ENCODE assay signal across 13 mouse cellular contexts in the genomic region with DNA sequence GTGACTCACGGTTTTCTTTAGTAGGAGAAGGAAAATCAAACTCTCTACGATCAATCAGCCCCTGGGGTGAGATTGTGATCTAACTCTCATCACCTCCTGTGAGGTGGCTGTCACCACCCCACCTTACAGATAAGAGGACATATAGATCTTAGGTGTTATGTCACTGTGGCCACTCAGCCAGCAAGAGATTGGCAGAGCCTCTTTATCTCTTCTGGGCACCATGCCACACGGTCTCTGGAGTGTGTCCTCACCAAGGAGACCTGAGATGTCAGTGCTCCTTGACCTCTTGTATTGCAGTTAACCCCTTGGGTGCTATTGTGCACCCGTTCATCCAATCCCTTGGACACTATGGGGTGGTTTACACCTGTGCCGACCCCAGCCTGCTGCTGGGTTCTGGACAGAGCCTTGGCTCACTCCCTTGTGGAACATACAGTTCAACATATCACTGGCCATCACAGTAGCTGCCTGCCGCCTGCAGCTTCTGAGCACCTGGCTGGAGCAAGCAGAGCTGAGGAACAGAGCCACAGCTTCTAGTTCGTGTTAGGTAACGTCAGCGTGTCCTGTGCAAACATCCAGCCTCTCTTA. TPM values are rescaled to one million over a fixed set of nuclear protein-coding genes. Genes with fewer than 3 reads are reported as not detected.
DNase-seq lines count a peak whose midpoint lies in the region; TF ChIP-seq lines count a peak whose summit lies in the region.
"Had no signal": no experiment of that assay in that cellular context is flagged by ENCODE, and none has a peak within 500 bp of the region (broad histone marks: within the 10 kb centered on the region; RNA-seq: fewer than 3 reads in every experiment).

No protein-coding gene starts in this region.

- peak overlapping the region; percentile 5; the same call in 1 of the 2 replicates for H3K4me3 ChIP-seq in gastrocnemius, adult 2 months
- H3K4me3 ChIP-seq in small intestine, adult 2 months (ENCODE audit: low read depth, low read length): no peak overlapping the region
- H3K4me3 ChIP-seq: hindbrain, embryonic 15.5 days; limb, embryonic 13.5 days; stomach, embryonic 15.5 days had no signal

- 47% methylated on average over 9 of the region's 9 CpGs for WGBS in small intestine, adult 2 months

- H3K27ac ChIP-seq in gastrocnemius, adult 2 months: peak overlapping the region; percentile 88
- peak overlapping the region; percentile 7; the same call in 1 of the 2 replicates for H3K27ac ChIP-seq in small intestine, adult 2 months (ENCODE audit: insufficient read depth, low read depth, low read length)
- H3K27ac ChIP-seq: stomach, embryonic 15.5 days had no signal

- no peak for TF ChIP-seq POLR2A in small intestine, adult 2 months (IDR thresholded peaks at IDR 0.05; ENCODE audit: low read depth, low read length)

- TF ChIP-seq CTCF in gastrocnemius, adult 2 months (IDR thresholded peaks at IDR 0.05): no peak
- TF ChIP-seq CTCF in small intestine, adult 2 months (IDR thresholded peaks at IDR 0.05; ENCODE audit: extremely low read depth, insufficient read length, insufficient replicate concordance, low read depth, low read length): no peak

- intact Hi-C loops in gastrocnemius, adult 2 months (cut with DNase I): loop anchor here (5.0 kb wide), 1 partner anchor 74 kb away; no protein-coding TSS in a partner anchor

- no peaks in the 10 kb centered on the region for H3K27me3 ChIP-seq in small intestine, adult 2 months (ENCODE audit: control insufficient read depth, insufficient read depth, low read length)
- H3K27me3 ChIP-seq: hindbrain, embryonic 15.5 days; limb, embryonic 13.5 days; stomach, embryonic 15.5 days had no signal

- no peak for DNase-seq in gastrocnemius, adult 2 months
- DNase-seq in gastrocnemius, adult 18-20 months (ENCODE audit: low spot score): no peak
- DNase-seq in kidney, postnatal 36 days: peak; percentile 46 to 56
- DNase-seq in kidney, adult 8-10 months: no peak
- DNase-seq in testis, postnatal 10 days (ENCODE audit: low spot score): peak; percentile 62
- no peak for DNase-seq in testis, postnatal 14 days (ENCODE audit: low spot score)
- DNase-seq in thymus, postnatal 14 days: no peak
- DNase-seq: gastrocnemius, postnatal 25 days; layer of hippocampus, postnatal 36 days had no signal

- no peaks in the 10 kb centered on the region for H3K36me3 ChIP-seq in small intestine, adult 2 months (ENCODE audit: control insufficient read depth, insufficient read depth, low read length)
- H3K36me3 ChIP-seq: hindbrain, embryonic 15.5 days; limb, embryonic 13.5 days; stomach, embryonic 15.5 days had no signal

- H3K4me1 ChIP-seq in small intestine, adult 2 months (ENCODE audit: control insufficient read depth, insufficient read depth, insufficient read length, low read length): peaks cover 26% of the 10 kb centered on the region

RNA-seq across cellular contexts. Expression of a gene that starts 58.3 kb away (rescaled TPM):
- 10 to 100 TPM in 1 of 2 experiments, 1 to 10 TPM in 1; 8.6 to 10.3 TPM for total RNA-seq in gastrocnemius, adult 2 months (2021)
- 1 to 10 TPM; 7.4 to 9.3 TPM for total RNA-seq in gastrocnemius, adult 18-20 months (2021)
- polyA plus RNA-seq in small intestine, adult 2 months (2012; rRNA removed): 30.3 and 45.8 TPM in 2 replicates

Comparison
In these comparisons a context has a peak if more than half of its experiments do, and no peak if none do; other contexts are left out.
1. DNase-seq: peak in kidney, postnatal 36 days (2 of 2) and testis, postnatal 10 days (single experiment); none in gastrocnemius, adult 2 months (single experiment), gastrocnemius, adult 18-20 months (single experiment), kidney, adult 8-10 months (0 of 2), testis, postnatal 14 days (single experiment) and thymus, postnatal 14 days (single experiment).